Mouse (Mus musculus): Measurements from ENCODE around the gene Pfkm. TPM values are rescaled to one million over a fixed set of nuclear protein-coding genes. Genes with fewer than 3 reads are reported as not detected.

The Pfkm gene
- total and polyA plus RNA-seq, 3 experiments = 23.5 to 37.9 (median 29.6) TPM

GRCm38 (mm10) chr15:98131942-98132655, 39.7 kb downstream of the Pfkm start:
- no peaks in the 10 kb centered on the region for H3K79me2 ChIP-seq (replicated peaks; ENCODE audit: control insufficient read depth, extremely low read depth, insufficient read depth, poor library complexity, severe bottlenecking)
- no peak overlapping the region for H3K4me3 ChIP-seq (replicated peaks in 1 of 3; ENCODE audit: low read depth in 2 of 3, low read length in 2 of 3, poor library complexity in 1 of 3)
- TF ChIP-seq RAD21 (IDR thresholded peaks at IDR 0.05; ENCODE audit: low read depth, low read length) (no peak), CTCF (conservative IDR thresholded peaks at IDR 0.05 in 1 of 2, IDR thresholded peaks at IDR 0.05 in 1 of 2; ENCODE audit: low read depth in 2 of 2, low read length in 2 of 2) (no peak), E2F4 (IDR thresholded peaks at IDR 0.05; ENCODE audit: insufficient replicate concordance, low read depth, low read length) (no peak), JUND (conservative IDR thresholded peaks at IDR 0.05; ENCODE audit: low read depth, low read length) (no peak), JUN (IDR thresholded peaks at IDR 0.05; ENCODE audit: insufficient read depth, low read depth, low read length) (no peak), ZC3H11A (IDR thresholded peaks at IDR 0.05; ENCODE audit: low read depth, low read length) (no peak), SMC3 (IDR thresholded peaks at IDR 0.05; ENCODE audit: low read depth, low read length) (no peak), GABPA (IDR thresholded peaks at IDR 0.05; ENCODE audit: insufficient replicate concordance, low read depth, low read length) (no peak), TBP (conservative IDR thresholded peaks at IDR 0.05; ENCODE audit: low read depth, low read length) (no peak), RCOR1 (conservative IDR thresholded peaks at IDR 0.05; ENCODE audit: low read depth, low read length) (no peak), CHD2 (IDR thresholded peaks at IDR 0.05; ENCODE audit: low read length) (no peak), MYC (IDR thresholded peaks at IDR 0.05; ENCODE audit: low read depth, low read length) (no peak), TCF12 (IDR thresholded peaks at IDR 0.05; ENCODE audit: low read depth, low read length) (no peak), PAX5 (IDR thresholded peaks at IDR 0.05; ENCODE audit: low read length) (no peak), ELF1 (IDR thresholded peaks at IDR 0.05; ENCODE audit: low read depth, low read length) (no peak)
- H3K9me3 ChIP-seq (replicated peaks; ENCODE audit: low read length) = no peaks in the 10 kb centered on the region
- H3K27me3 ChIP-seq (replicated peaks) = no peaks in the 10 kb centered on the region
- in situ Hi-C loops (cut with MboI; ENCODE audit: low pct_ligation_motif_present, low pct_unique_long_range_greater_than_20kb, low sequenced_read_pairs) (no loop called here), dilution Hi-C loops (cut with MboI; ENCODE audit: extremely low pct_ligation_motif_present, extremely low pct_unique_long_range_greater_than_20kb, low sequenced_read_pairs) (no loop called here)
- H3K27ac ChIP-seq (ENCODE audit: insufficient read depth, low read depth) = no peak overlapping the region
- no peak overlapping the region for H3K4me2 ChIP-seq (ENCODE audit: insufficient read depth, low read depth, poor library complexity, severe bottlenecking)
- peaks cover 49 to 98% of the 10 kb centered on the region in 2 experiments for H3K36me3 ChIP-seq (replicated peaks in 1 of 2; ENCODE audit: control insufficient read depth in 1 of 2, insufficient read depth in 1 of 2, low read length in 1 of 2)
- DNase-seq (ENCODE audit: extremely low read depth) = no peak
- no peaks in the 10 kb centered on the region for H3K4me1 ChIP-seq (ENCODE audit: control insufficient read depth in 1 of 2, insufficient read depth in 2 of 2)
- H3K9ac ChIP-seq (ENCODE audit: insufficient read depth, low read depth) = no peak overlapping the region

- no peaks in the 10 kb centered on the region for H3K9me3 ChIP-seq (replicated peaks; ENCODE audit: low read length)
- in situ Hi-C loops (cut with MboI; ENCODE audit: low pct_ligation_motif_present, low pct_unique_long_range_greater_than_20kb, low sequenced_read_pairs) (no loop called here), dilution Hi-C loops (cut with MboI; ENCODE audit: extremely low pct_ligation_motif_present, extremely low pct_unique_long_range_greater_than_20kb, low sequenced_read_pairs) (no loop called here)
- H3K36me3 ChIP-seq (replicated peaks in 1 of 2; ENCODE audit: control insufficient read depth in 1 of 2, insufficient read depth in 1 of 2, low read length in 1 of 2) = peaks cover 54 to 95% of the 10 kb centered on the region in 2 experiments
- no peaks in the 10 kb centered on the region for H3K27me3 ChIP-seq (replicated peaks)
- no peak overlapping the region for H3K9ac ChIP-seq (ENCODE audit: insufficient read depth, low read depth)
- no peak for TF ChIP-seq MEF2A (IDR thresholded peaks at IDR 0.05; ENCODE audit: borderline replicate concordance, low read depth, low read length)
- TF ChIP-seq HCFC1 (IDR thresholded peaks at IDR 0.05; ENCODE audit: low read depth, low read length) = no peak
- no peak for TF ChIP-seq ETS1 (conservative IDR thresholded peaks at IDR 0.05; ENCODE audit: low read depth, low read length)
- TF ChIP-seq RCOR1 (conservative IDR thresholded peaks at IDR 0.05; ENCODE audit: low read depth, low read length) = no peak
- TF ChIP-seq USF2 (conservative IDR thresholded peaks at IDR 0.05; ENCODE audit: low read depth, low read length) = no peak
- no peak for TF ChIP-seq ZMIZ1 (IDR thresholded peaks at IDR 0.05; ENCODE audit: low read depth, low read length)
- TF ChIP-seq MYC (IDR thresholded peaks at IDR 0.05; ENCODE audit: low read depth, low read length) = no peak
- TF ChIP-seq TCF12 (IDR thresholded peaks at IDR 0.05; ENCODE audit: low read depth, low read length) = no peak
- no peak overlapping the region for H3K27ac ChIP-seq (ENCODE audit: insufficient read depth, low read depth)
- no peaks in the 10 kb centered on the region for H3K79me2 ChIP-seq (replicated peaks; ENCODE audit: control insufficient read depth, extremely low read depth, insufficient read depth, poor library complexity, severe bottlenecking)
- no peak for DNase-seq (ENCODE audit: extremely low read depth)
- no peaks in the 10 kb centered on the region for H3K4me1 ChIP-seq (ENCODE audit: control insufficient read depth in 1 of 2, insufficient read depth in 2 of 2)
- H3K4me2 ChIP-seq (ENCODE audit: insufficient read depth, low read depth, poor library complexity, severe bottlenecking) = no peak overlapping the region
- H3K4me3 ChIP-seq (replicated peaks in 1 of 3; ENCODE audit: low read depth in 2 of 3, low read length in 2 of 3, poor library complexity in 1 of 3) = no peak overlapping the region
Observed at GRCm38 (mm10) chr15:98133471-98133870, 41.1 kb downstream of the Pfkm start.

Data from CH12.LX (cell line).